Mouse (Mus musculus) liver, postnatal 0 days (tissue): ENCODE data around the gene Olfr1297. TPM values are rescaled to one million over a fixed set of nuclear protein-coding genes. Genes with fewer than 3 reads are reported as not detected.

Experiments
- ATAC-seq: fragments of 200-750 bp; cut with Nextera tagmentation; 2 replicates; pipeline ENCODE4 v1.8.0; 2017; ENCODE audit warnings: mild to moderate bottlenecking, moderate library complexity
- DNase-seq: peaks from one replicate; pipeline ENCODE4 v3.0.0-alpha.2; 2016
- H3K27ac ChIP-seq: fragments of 300-500 bp; sonication (generic); 2 replicates; pipeline ENCODE4 v1.5.1; 2014; ENCODE audit warnings: antibody characterized with exemption, moderate library complexity, mild to moderate bottlenecking, low read depth
- H3K27me3 ChIP-seq: fragments of 300-500 bp; sonication (generic); 2 replicates; pipeline ENCODE4 v1.6.1; 2014; ENCODE audit warnings: low read length, control low read depth, mixed read lengths; ENCODE audit not compliant: insufficient read depth
- H3K36me3 ChIP-seq: fragments of 300-500 bp; sonication (generic); replicated peaks from 2 replicates; pipeline ENCODE4 v1.6.1; 2014; ENCODE audit warnings: mild to moderate bottlenecking, control low read depth, low read length, moderate library complexity, mixed read lengths; ENCODE audit not compliant: insufficient read depth
- H3K4me1 ChIP-seq: fragments of 300-500 bp; sonication (generic); 2 replicates; pipeline ENCODE4 v1.6.1; 2014; ENCODE audit warnings: antibody characterized with exemption, mild to moderate bottlenecking, control low read depth; ENCODE audit not compliant: insufficient read depth
- H3K4me2 ChIP-seq: fragments of 300-500 bp; sonication (generic); 2 replicates; pipeline ENCODE4 v1.6.1; 2014; ENCODE audit warnings: low read depth, mild to moderate bottlenecking, low read length, moderate library complexity, mixed read lengths
- H3K4me3 ChIP-seq: fragments of 300-500 bp; sonication (generic); 2 replicates; pipeline ENCODE4 v1.5.1; 2014; ENCODE audit warnings: low read depth, low read length
- H3K9ac ChIP-seq: fragments of 300-500 bp; sonication (generic); replicated peaks from 2 replicates; pipeline ENCODE4 v1.6.1; 2014; ENCODE audit warnings: mild to moderate bottlenecking, moderate library complexity
- H3K9me3 ChIP-seq: fragments of 300-500 bp; sonication (generic); 2 replicates; pipeline ENCODE4 v1.6.1; 2016; ENCODE audit warnings: mild to moderate bottlenecking, control low read depth, low read length, mixed read lengths
- CTCF ChIP-seq: sonication (generic); IDR thresholded peaks from 2 replicates; pipeline ENCODE4 v1.5.1; 2016; ENCODE audit warnings: antibody characterized with exemption, low read depth
- EP300 ChIP-seq: IDR thresholded peaks from 2 replicates; pipeline ENCODE4 v1.6.1; 2016; ENCODE audit warnings: antibody characterized with exemption, low read depth, mild to moderate bottlenecking
- WGBS: fragments of 180-500 bp; shearing (Covaris S2); extraction: QIAGEN DNeasy Blood & Tissue Kit; methylation state at CpG from one replicate; pipeline ENCODE4 v1.1.7; 2014; ENCODE audit not compliant: insufficient replicate concordance; 5-methylcytosine and 5-hydroxymethylcytosine counted together
- polyA plus RNA-seq: library from polyadenylated mRNA; unstranded; fragments of >200 nt; fragmentation: Nextera tagmentation; extraction: Ambion mirVana; gene quantifications from 2 replicates; pipeline ENCODE4 v1.2.1, GENCODE M21; 2015

Olfr1297 gene
- not detected in 2 replicates for polyA plus RNA-seq

DNA sequence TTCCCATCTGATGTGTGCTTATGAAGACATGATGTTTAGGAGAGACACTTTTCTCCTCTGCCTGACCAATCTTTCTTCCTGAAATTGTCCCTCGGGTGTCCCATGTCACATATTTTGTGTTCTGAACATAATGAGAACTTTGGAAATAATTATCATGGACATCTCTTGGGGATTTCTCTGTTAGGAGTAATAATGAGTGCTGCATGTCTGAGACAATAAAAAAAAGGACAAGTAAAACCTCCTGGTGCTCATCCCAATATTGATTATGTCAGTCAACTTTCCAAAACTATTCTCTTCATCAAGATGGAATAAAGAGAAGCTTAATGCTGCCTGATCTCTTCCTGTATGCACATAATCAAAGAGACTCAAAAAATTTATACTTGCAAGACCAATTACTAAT lies at the start of gene Olfr1297:
Olfr1297 (minus strand) TSS at position 101 of the 400 bp plus-strand sequence.
- TF ChIP-seq CTCF (no peak), EP300 (no peak)
- Histone ChIP-seq H3K27me3 (no peaks in the 10 kb centered on the region), H3K36me3 (no peaks in the 10 kb centered on the region), H3K27ac (no peak within 1 kb of the TSS), H3K4me3 (no peak within 1 kb of the TSS), H3K4me2 (no peak within 1 kb of the TSS), H3K9me3 (no peaks in the 10 kb centered on the region), H3K9ac (no peak within 1 kb of the TSS), H3K4me1 (no peaks in the 10 kb centered on the region)
- DNase-seq (no peak), ATAC-seq (no peak)
- 48% methylated on average over 1 of the region's 1 CpGs for WGBS

GRCm38 (mm10) chr2:111661119-111661518 lies 34.8 kb upstream of the Olfr1297 start, which contains the start of gene Olfr1299:
Olfr1299 (plus strand) TSS chr2:111661419.
- no peak within 1 kb of the TSS for H3K27ac ChIP-seq
- no peaks in the 10 kb centered on the region for H3K27me3 ChIP-seq
- H3K36me3 ChIP-seq: no peaks in the 10 kb centered on the region
- H3K4me3 ChIP-seq: no peak within 1 kb of the TSS
- ATAC-seq (no peak), DNase-seq (no peak)
- no peak within 1 kb of the TSS for H3K9ac ChIP-seq
- H3K4me2 ChIP-seq: no peak within 1 kb of the TSS
- H3K4me1 ChIP-seq: no peaks in the 10 kb centered on the region
- no peaks in the 10 kb centered on the region for H3K9me3 ChIP-seq
- 68% methylated on average over 4 of the region's 4 CpGs for WGBS
- no peak for TF ChIP-seq EP300

DNA sequence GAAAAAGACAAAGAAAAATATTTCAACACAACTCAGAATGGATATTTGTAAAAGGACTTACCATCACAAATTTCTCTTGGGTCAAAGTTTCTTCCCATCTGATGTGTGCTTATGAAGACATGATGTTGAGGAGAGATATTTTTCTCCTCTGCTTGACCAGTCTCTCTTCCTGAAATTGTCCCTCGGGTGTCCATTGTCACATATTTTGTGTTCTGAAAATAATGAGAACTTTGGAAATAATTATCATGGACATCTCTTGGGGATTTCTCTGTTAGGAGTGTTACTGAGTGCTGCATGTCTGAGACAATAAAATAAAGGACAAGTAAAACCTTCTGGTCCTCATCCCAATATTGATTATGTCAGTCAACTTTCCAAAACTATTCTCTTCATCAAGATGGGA lies 22.8 kb upstream of the Olfr1297 start, which contains the start of gene Olfr1298:
Olfr1298 (minus strand) TSS at position 101 of the 400 bp plus-strand sequence.
- H3K9me3 ChIP-seq: no peaks in the 10 kb centered on the region
- H3K4me1 ChIP-seq: no peaks in the 10 kb centered on the region
- no peak within 1 kb of the TSS for H3K4me3 ChIP-seq
- no peak for TF ChIP-seq EP300
- TF ChIP-seq CTCF: no peak
- no peak within 1 kb of the TSS for H3K9ac ChIP-seq
- DNase-seq (no peak), ATAC-seq (no peak)
- H3K36me3 ChIP-seq: no peaks in the 10 kb centered on the region
- H3K4me2 ChIP-seq: no peak within 1 kb of the TSS
- H3K27me3 ChIP-seq: no peaks in the 10 kb centered on the region
- no peak within 1 kb of the TSS for H3K27ac ChIP-seq
- WGBS: 63% methylated on average over 1 of the region's 1 CpGs

GRCm38 (mm10) chr2:111569581-111569980 lies 56.7 kb downstream of the Olfr1297 start, which contains the start of gene Olfr1295:
Olfr1295 (minus strand) TSS chr2:111569681.
- DNase-seq (no peak), ATAC-seq (no peak)
- Histone ChIP-seq H3K9me3 (no peaks in the 10 kb centered on the region), H3K9ac (no peak within 1 kb of the TSS), H3K4me2 (no peak within 1 kb of the TSS), H3K27me3 (no peaks in the 10 kb centered on the region), H3K36me3 (no peaks in the 10 kb centered on the region), H3K4me1 (no peaks in the 10 kb centered on the region), H3K4me3 (no peak within 1 kb of the TSS), H3K27ac (no peak within 1 kb of the TSS)
- no peak for TF ChIP-seq CTCF
- TF ChIP-seq EP300: no peak

Other genes with a start within 250 kb of the Olfr1297 start
- gene Olfr1286, start 203.4 kb downstream of the Olfr1297 start, polyA plus RNA-seq: not detected in 2 replicates
- gene Olfr1287, start 177.4 kb downstream of the Olfr1297 start, polyA plus RNA-seq: not detected in 2 replicates
- gene Olfr1288, start 152.4 kb downstream of the Olfr1297 start, polyA plus RNA-seq: not detected in 2 replicates
- not detected in 2 replicates for gene Olfr1289, start 145.7 kb downstream of the Olfr1297 start, polyA plus RNA-seq
- not detected in 2 replicates for gene Olfr1290, start 132.7 kb downstream of the Olfr1297 start, polyA plus RNA-seq
- gene Olfr1291-ps1, start 129.3 kb downstream of the Olfr1297 start, polyA plus RNA-seq: not detected in 2 replicates
- gene Olfr1293-ps, start 101.3 kb downstream of the Olfr1297 start, polyA plus RNA-seq: not detected in 2 replicates
- gene Olfr1294, start 86.2 kb downstream of the Olfr1297 start, polyA plus RNA-seq: not detected in 2 replicates
- not detected in 2 replicates for gene Olfr1295, start 56.8 kb downstream of the Olfr1297 start, polyA plus RNA-seq
- not detected in 2 replicates for gene Olfr1298, start 22.7 kb upstream of the Olfr1297 start, polyA plus RNA-seq
- not detected in 2 replicates for gene Olfr1299, start 34.9 kb upstream of the Olfr1297 start, polyA plus RNA-seq
- gene Olfr1301, start 124.5 kb upstream of the Olfr1297 start, polyA plus RNA-seq: not detected in 2 replicates
- gene Olfr1302, start 150.9 kb upstream of the Olfr1297 start, polyA plus RNA-seq: not detected in 2 replicates
- gene Olfr1303, start 193.8 kb upstream of the Olfr1297 start, polyA plus RNA-seq: not detected in 2 replicates